Mouse (Mus musculus) kidney, embryonic 14.5 days (tissue): ENCODE results near the gene Anks1b. TPM values are rescaled to one million over a fixed set of nuclear protein-coding genes. Genes with fewer than 3 reads are reported as not detected.

ENCODE experiments used
- ATAC-seq: fragments of 200-750 bp; cut with Nextera tagmentation; 2 replicates; pipeline ENCODE4 v1.8.0; 2017; ENCODE audit warnings: moderate number of reproducible peaks, mild to moderate bottlenecking, moderate TSS enrichment, moderate library complexity; ENCODE audit not compliant: low FRiP score, low TSS enrichment
- H3K27ac ChIP-seq: fragments of 300-500 bp; sonication (generic); 2 replicates; pipeline ENCODE4 v1.5.1; 2014; ENCODE audit warnings: low read depth, mild to moderate bottlenecking, low read length, moderate library complexity, mixed read lengths
- H3K27me3 ChIP-seq: fragments of 300-500 bp; sonication (generic); 2 replicates; pipeline ENCODE4 v1.6.1; 2014; ENCODE audit warnings: mild to moderate bottlenecking, low read length; ENCODE audit not compliant: control insufficient read depth, insufficient read depth
- H3K36me3 ChIP-seq: fragments of 300-500 bp; sonication (generic); 2 replicates; pipeline ENCODE4 v1.6.1; 2014; ENCODE audit warnings: low read length, mixed read lengths; ENCODE audit not compliant: control insufficient read depth, insufficient read depth
- H3K4me1 ChIP-seq: fragments of 300-500 bp; sonication (generic); 2 replicates; pipeline ENCODE4 v1.6.1; 2014; ENCODE audit warnings: low read length, mixed read lengths; ENCODE audit not compliant: control insufficient read depth, insufficient read depth
- H3K4me2 ChIP-seq: fragments of 300-500 bp; sonication (generic); replicated peaks from 2 replicates; pipeline ENCODE4 v1.6.1; 2014; ENCODE audit warnings: low read depth, mild to moderate bottlenecking, low read length
- H3K4me3 ChIP-seq: fragments of 300-500 bp; sonication (generic); 2 replicates; pipeline ENCODE4 v1.5.1; 2014; ENCODE audit warnings: mild to moderate bottlenecking, low read length
- H3K9ac ChIP-seq: fragments of 300-500 bp; sonication (generic); 2 replicates; pipeline ENCODE4 v1.6.1; 2014; ENCODE audit warnings: low read depth, mild to moderate bottlenecking, low read length, moderate library complexity
- H3K9me3 ChIP-seq: fragments of 300-500 bp; sonication (generic); 2 replicates; pipeline ENCODE4 v1.6.1; 2016; ENCODE audit warnings: low read length; ENCODE audit not compliant: control insufficient read depth
- WGBS: fragments of 180-500 bp; shearing (Covaris S2); extraction: QIAGEN DNeasy Blood & Tissue Kit; methylation state at CpG from one replicate; pipeline ENCODE4 v1.1.7; 2014; 5-methylcytosine and 5-hydroxymethylcytosine counted together
- polyA plus RNA-seq: library from polyadenylated mRNA; unstranded; fragments of >200 nt; fragmentation: Nextera tagmentation; extraction: Ambion mirVana; gene quantifications from 2 replicates; pipeline ENCODE4 v1.2.1, GENCODE M21; 2014

The Anks1b gene
- polyA plus RNA-seq, 1 experiment from 2014 or later: 4.4 TPM

- no peaks in the 10 kb centered on the region for H3K4me1 ChIP-seq
- no peaks in the 10 kb centered on the region for H3K27me3 ChIP-seq
- H3K9ac ChIP-seq: no peak overlapping the region
- H3K4me3 ChIP-seq: no peak overlapping the region
- WGBS: 19% methylated on average over 7 of the region's 7 CpGs
- no peak overlapping the region for H3K27ac ChIP-seq
- no peaks in the 10 kb centered on the region for H3K36me3 ChIP-seq
- H3K4me2 ChIP-seq: no peak overlapping the region
- ATAC-seq: no peak
- no peaks in the 10 kb centered on the region for H3K9me3 ChIP-seq
Measured at GRCm38 (mm10) chr10:90081630-90082029, 208.3 kb downstream of the Anks1b start.

GRCm38 (mm10) chr10:90093877-90094276 is 220.6 kb downstream of the Anks1b start:
- WGBS: 93% methylated on average over 6 of the region's 6 CpGs
- Histone ChIP-seq H3K36me3 (no peaks in the 10 kb centered on the region), H3K9me3 (no peaks in the 10 kb centered on the region), H3K9ac (no peak overlapping the region), H3K4me2 (no peak overlapping the region), H3K4me1 (no peaks in the 10 kb centered on the region), H3K4me3 (no peak overlapping the region), H3K27ac (no peak overlapping the region), H3K27me3 (no peaks in the 10 kb centered on the region)
- ATAC-seq: no peak

GRCm38 (mm10) chr10:90112662-90113061 is 239.4 kb downstream of the Anks1b start:
- Histone ChIP-seq H3K4me3 (no peak overlapping the region), H3K4me1 (no peaks in the 10 kb centered on the region), H3K4me2 (no peak overlapping the region), H3K27me3 (no peaks in the 10 kb centered on the region), H3K36me3 (no peaks in the 10 kb centered on the region), H3K9ac (no peak overlapping the region), H3K27ac (no peak overlapping the region), H3K9me3 (no peaks in the 10 kb centered on the region)
- ATAC-seq: peak; percentile 84
- WGBS: 27% methylated on average over 5 of the region's 5 CpGs

DNA sequence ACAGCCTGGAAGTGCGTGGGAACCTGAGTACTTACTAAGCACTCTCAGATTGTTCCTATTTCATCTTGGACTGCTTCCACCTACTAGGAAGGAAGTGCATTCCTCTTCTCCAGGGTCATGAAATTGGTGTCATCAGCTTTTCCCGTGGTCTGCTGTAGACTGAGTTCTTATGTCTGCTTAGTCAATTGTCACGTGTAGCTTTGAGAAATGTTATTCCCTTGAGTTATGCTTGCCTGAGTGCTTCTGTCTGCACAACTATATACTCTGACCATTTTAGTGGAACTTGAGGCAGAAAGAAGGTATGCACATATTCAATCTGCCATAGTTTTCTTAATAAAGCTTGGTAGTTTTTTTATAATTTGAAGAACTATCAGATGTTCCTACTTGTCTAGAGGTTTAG is 243.6 kb downstream of the Anks1b start:
- Histone ChIP-seq H3K36me3 (no peaks in the 10 kb centered on the region), H3K9me3 (no peaks in the 10 kb centered on the region), H3K27ac (no peak overlapping the region), H3K4me3 (no peak overlapping the region), H3K27me3 (no peaks in the 10 kb centered on the region), H3K9ac (no peak overlapping the region), H3K4me2 (no peak overlapping the region), H3K4me1 (no peaks in the 10 kb centered on the region)
- 81% methylated on average over 3 of the region's 3 CpGs for WGBS
- ATAC-seq: no peak

GRCm38 (mm10) chr10:90117836-90118235 is 244.5 kb downstream of the Anks1b start:
- H3K36me3 ChIP-seq: no peaks in the 10 kb centered on the region
- H3K4me1 ChIP-seq: no peaks in the 10 kb centered on the region
- WGBS: 89% methylated on average over 2 of the region's 2 CpGs
- no peak overlapping the region for H3K4me2 ChIP-seq
- no peak overlapping the region for H3K4me3 ChIP-seq
- no peaks in the 10 kb centered on the region for H3K9me3 ChIP-seq
- no peaks in the 10 kb centered on the region for H3K27me3 ChIP-seq
- H3K27ac ChIP-seq: no peak overlapping the region
- no peak overlapping the region for H3K9ac ChIP-seq
- no peak for ATAC-seq

- no peak overlapping the region for H3K4me3 ChIP-seq
- H3K4me1 ChIP-seq: no peaks in the 10 kb centered on the region
- no peaks in the 10 kb centered on the region for H3K9me3 ChIP-seq
- H3K27ac ChIP-seq: no peak overlapping the region
- no peak overlapping the region for H3K9ac ChIP-seq
- ATAC-seq: no peak
- no peaks in the 10 kb centered on the region for H3K27me3 ChIP-seq
- no peaks in the 10 kb centered on the region for H3K36me3 ChIP-seq
- no peak overlapping the region for H3K4me2 ChIP-seq
Measured at GRCm38 (mm10) chr10:90137538-90137937, 264.2 kb downstream of the Anks1b start.

DNA sequence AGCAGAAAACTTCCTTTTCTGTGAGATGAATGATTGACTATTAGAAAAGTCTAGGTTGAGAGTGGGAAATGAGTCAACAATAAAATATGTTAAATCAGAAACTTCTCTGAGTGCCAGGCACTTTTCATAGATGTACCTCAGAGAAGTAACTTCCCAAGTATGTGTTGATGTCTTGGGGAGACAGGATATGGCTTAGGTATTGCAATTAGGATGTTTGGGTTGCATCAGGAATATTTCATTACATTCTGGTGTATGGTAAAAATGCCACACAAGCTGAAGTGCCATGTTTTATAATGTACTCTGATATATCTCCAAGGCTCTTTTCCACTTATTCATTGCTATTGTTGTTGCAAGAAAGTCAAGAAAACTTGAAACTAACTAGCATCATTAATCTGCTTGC is 267.6 kb downstream of the Anks1b start:
- ATAC-seq: no peak
- H3K36me3 ChIP-seq: no peaks in the 10 kb centered on the region
- H3K4me3 ChIP-seq: no peak overlapping the region
- H3K27me3 ChIP-seq: no peaks in the 10 kb centered on the region
- H3K9ac ChIP-seq: no peak overlapping the region
- no peak overlapping the region for H3K4me2 ChIP-seq
- H3K9me3 ChIP-seq: no peaks in the 10 kb centered on the region
- no peaks in the 10 kb centered on the region for H3K4me1 ChIP-seq
- H3K27ac ChIP-seq: no peak overlapping the region

GRCm38 (mm10) chr10:90144444-90144843 is 271.1 kb downstream of the Anks1b start:
- no peak overlapping the region for H3K9ac ChIP-seq
- H3K4me3 ChIP-seq: no peak overlapping the region
- no peak overlapping the region for H3K27ac ChIP-seq
- no peaks in the 10 kb centered on the region for H3K9me3 ChIP-seq
- whole genome bisulfite sequencing: 88% methylated on average over 1 of the region's 1 CpGs
- no peaks in the 10 kb centered on the region for H3K4me1 ChIP-seq
- no peak for ATAC-seq
- H3K4me2 ChIP-seq: no peak overlapping the region
- H3K36me3 ChIP-seq: no peaks in the 10 kb centered on the region
- no peaks in the 10 kb centered on the region for H3K27me3 ChIP-seq

DNA sequence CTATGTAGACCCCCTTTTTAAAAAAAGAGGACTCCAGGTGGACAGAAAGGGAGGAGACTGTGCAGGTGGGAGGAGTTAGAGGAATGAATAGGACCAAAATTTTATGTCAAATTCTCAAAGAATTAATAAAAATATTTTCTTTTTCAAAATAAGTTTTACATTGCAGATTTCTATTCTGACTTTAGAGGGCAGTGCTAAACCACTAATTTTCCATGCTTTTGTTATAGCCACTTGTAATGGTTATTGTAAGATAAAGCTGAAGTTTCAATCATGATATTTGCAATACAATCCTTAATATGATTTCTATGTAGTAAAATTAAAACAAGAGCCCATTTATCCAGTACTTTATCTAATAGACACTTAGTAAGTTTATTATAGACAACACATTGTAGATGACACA is 278.2 kb downstream of the Anks1b start:
- H3K27me3 ChIP-seq: no peaks in the 10 kb centered on the region
- no peaks in the 10 kb centered on the region for H3K4me1 ChIP-seq
- no peak overlapping the region for H3K4me2 ChIP-seq
- no peak overlapping the region for H3K27ac ChIP-seq
- no peaks in the 10 kb centered on the region for H3K9me3 ChIP-seq
- no peaks in the 10 kb centered on the region for H3K36me3 ChIP-seq
- H3K4me3 ChIP-seq: no peak overlapping the region
- no peak for ATAC-seq
- no peak overlapping the region for H3K9ac ChIP-seq
